Mouse (Mus musculus) heart, embryonic 13.5 days (tissue): ENCODE results near the gene Ksr1. TPM values are rescaled to one million over a fixed set of nuclear protein-coding genes. Genes with fewer than 3 reads are reported as not detected.
A peak's percentile ranks its signal among the peaks of the same experiment; 100 is the strongest.

Experiments used
- ATAC-seq: fragments of 200-750 bp; cut with Nextera tagmentation; 2 replicates; pipeline ENCODE4 v1.8.0; 2017; ENCODE audit warnings: moderate TSS enrichment; ENCODE audit not compliant: insufficient number of reproducible peaks, low FRiP score, low TSS enrichment; ENCODE audit errors: extremely low read depth
- H3K27ac ChIP-seq: fragments of 300-500 bp; sonication (generic); replicated peaks from 2 replicates; pipeline ENCODE4 v1.5.1; 2015; ENCODE audit warnings: moderate library complexity, mild to moderate bottlenecking, inconsistent platforms
- H3K27me3 ChIP-seq: fragments of 300-500 bp; sonication (generic); replicated peaks from 2 replicates; pipeline ENCODE4 v1.6.1; 2015; ENCODE audit warnings: mild to moderate bottlenecking, inconsistent platforms
- H3K36me3 ChIP-seq: fragments of 300-500 bp; sonication (generic); 2 replicates; pipeline ENCODE4 v1.6.1; 2015; ENCODE audit warnings: mild to moderate bottlenecking, inconsistent platforms
- H3K4me1 ChIP-seq: fragments of 300-500 bp; sonication (generic); 2 replicates; pipeline ENCODE4 v1.6.1; 2015; ENCODE audit warnings: inconsistent platforms
- H3K4me2 ChIP-seq: fragments of 300-500 bp; sonication (generic); 2 replicates; pipeline ENCODE4 v1.6.1; 2015; ENCODE audit warnings: inconsistent platforms, mild to moderate bottlenecking, moderate library complexity
- H3K4me3 ChIP-seq: fragments of 300-500 bp; sonication (generic); 2 replicates; pipeline ENCODE4 v1.5.1; 2015; ENCODE audit warnings: moderate library complexity, mild to moderate bottlenecking, inconsistent platforms
- H3K9ac ChIP-seq: fragments of 300-500 bp; sonication (generic); 2 replicates; pipeline ENCODE4 v1.6.1; 2015; ENCODE audit warnings: inconsistent platforms, mild to moderate bottlenecking, moderate library complexity
- H3K9me3 ChIP-seq: fragments of 300-500 bp; sonication (generic); 2 replicates; pipeline ENCODE4 v1.6.1; 2016; ENCODE audit warnings: inconsistent platforms
- WGBS: fragments of 180-500 bp; shearing (Covaris S2); methylation state at CpG from one replicate; pipeline ENCODE4 v1.1.7; 2015; ENCODE audit warnings: mixed read lengths; 5-methylcytosine and 5-hydroxymethylcytosine counted together
- polyA plus RNA-seq: library from polyadenylated mRNA; unstranded; fragments of >200 nt; fragmentation: Nextera tagmentation; extraction: Ambion mirVana; gene quantifications from 2 replicates; pipeline ENCODE4 v1.2.1, GENCODE M21; 2015

Ksr1 gene
- polyA plus RNA-seq, 1 experiment from 2014 or later, result 2.4 TPM

DNA sequence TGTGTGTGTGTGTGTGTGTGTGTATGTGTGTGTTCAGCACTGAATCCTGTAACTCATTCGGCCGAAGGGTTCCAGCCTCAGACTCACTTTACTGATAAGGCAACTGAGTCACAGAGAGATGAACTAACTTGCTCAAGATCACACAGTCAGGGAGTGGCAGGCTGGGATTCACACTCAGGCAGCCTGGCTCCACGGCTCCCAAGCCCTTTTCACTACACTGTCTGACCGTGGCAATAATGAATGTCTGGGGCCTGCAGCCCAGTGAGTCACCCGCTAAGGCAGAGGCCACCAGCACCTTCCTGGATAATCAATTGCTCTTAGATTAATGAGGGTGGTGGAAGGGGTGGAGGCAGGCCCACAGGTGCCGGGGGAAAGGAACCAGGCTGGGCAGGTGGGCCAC lies 41.2 kb downstream of the Ksr1 start:
- WGBS, result 73% methylated on average over 6 of the region's 6 CpGs
- Histone ChIP-seq H3K27me3 (no peaks in the 10 kb centered on the region), H3K4me3 (no peak overlapping the region), H3K4me2 (no peak overlapping the region), H3K9ac (no peak overlapping the region), H3K9me3 (no peaks in the 10 kb centered on the region), H3K36me3 (peaks cover 3% of the 10 kb centered on the region; the same call in 1 of the 2 replicates), H3K4me1 (peaks cover 46% of the 10 kb centered on the region), H3K27ac (no peak overlapping the region)
- ATAC-seq, result no peak

DNA sequence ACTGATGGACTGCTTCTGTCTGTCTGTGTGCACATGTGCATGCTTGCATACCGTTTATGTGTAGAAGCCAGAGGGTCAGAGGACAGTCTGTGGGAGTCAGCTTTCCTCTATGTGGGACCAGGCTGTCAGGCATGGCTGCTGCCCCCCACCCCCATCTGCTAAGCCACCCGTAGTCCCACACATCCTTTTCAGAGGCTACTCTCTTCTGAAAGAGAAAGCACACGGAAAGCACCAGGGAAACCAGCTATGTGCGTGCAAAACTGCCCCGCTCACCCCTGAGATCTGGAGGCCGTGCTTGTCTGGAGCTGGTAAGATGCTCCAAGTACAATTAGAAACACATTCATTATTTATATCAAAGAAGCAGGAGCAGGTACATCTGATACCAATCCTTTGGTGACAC lies 41.7 kb downstream of the Ksr1 start:
- no peak overlapping the region for H3K27ac ChIP-seq
- H3K9ac ChIP-seq, result 0 out of 2 replicates have a peak overlapping the region, but pooled peaks have one; percentile 2
- no peaks in the 10 kb centered on the region for H3K27me3 ChIP-seq
- H3K36me3 ChIP-seq, result peaks cover 3% of the 10 kb centered on the region; the same call in 1 of the 2 replicates
- WGBS, result 84% methylated on average over 6 of the region's 6 CpGs
- no peak overlapping the region for H3K4me2 ChIP-seq
- no peaks in the 10 kb centered on the region for H3K9me3 ChIP-seq
- no peak overlapping the region for H3K4me3 ChIP-seq
- ATAC-seq, result no peak
- peaks cover 45% of the 10 kb centered on the region for H3K4me1 ChIP-seq

DNA sequence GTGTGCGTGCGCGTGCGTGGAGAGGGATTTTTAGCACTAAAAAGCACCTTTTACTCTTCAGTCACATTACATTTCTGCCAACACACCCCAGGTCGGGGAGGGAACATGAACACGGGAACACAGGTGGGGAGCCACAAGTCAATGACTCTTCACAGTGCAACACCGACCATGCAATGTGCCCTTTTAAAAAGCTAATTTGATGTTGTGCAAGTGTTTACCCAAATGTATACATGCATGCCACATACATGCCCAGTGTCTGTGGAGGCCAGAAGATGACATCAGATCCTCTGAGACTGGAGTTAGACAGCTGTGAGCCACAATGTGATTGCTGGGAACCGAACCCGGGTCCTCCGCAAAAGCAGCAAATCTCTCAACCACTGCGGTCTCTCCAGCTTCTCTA lies 42.1 kb downstream of the Ksr1 start:
- H3K9me3 ChIP-seq, result no peaks in the 10 kb centered on the region
- H3K36me3 ChIP-seq, result peaks cover 3% of the 10 kb centered on the region; the same call in 1 of the 2 replicates
- no peak overlapping the region for H3K27ac ChIP-seq
- WGBS, result 91% methylated on average over 11 of the region's 11 CpGs
- no peaks in the 10 kb centered on the region for H3K27me3 ChIP-seq
- H3K4me2 ChIP-seq, result no peak overlapping the region
- no peak overlapping the region for H3K9ac ChIP-seq
- ATAC-seq, result no peak
- peaks cover 45% of the 10 kb centered on the region for H3K4me1 ChIP-seq
- H3K4me3 ChIP-seq, result no peak overlapping the region

DNA sequence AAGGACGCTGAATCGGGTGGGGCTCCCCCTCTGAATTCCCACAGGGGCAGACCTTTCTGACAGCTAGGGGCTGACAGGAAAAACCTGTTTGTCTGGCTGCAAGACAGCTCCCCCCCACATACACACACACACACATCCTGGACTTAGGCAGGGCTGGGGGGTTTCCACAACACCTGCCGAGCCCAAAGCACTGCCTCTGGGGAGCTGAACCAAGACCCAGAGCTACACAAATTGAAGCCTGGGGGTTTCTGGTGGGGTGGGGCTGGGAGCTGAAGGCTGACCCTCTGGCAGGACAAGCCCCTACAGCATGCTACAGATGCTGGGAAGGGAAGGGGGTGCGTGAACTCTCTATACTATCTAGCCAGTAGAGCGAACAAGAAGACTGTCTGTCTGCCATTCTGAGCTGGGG lies 42.7 kb downstream of the Ksr1 start:
- Histone ChIP-seq H3K4me3 (no peak overlapping the region), H3K27ac (no peak overlapping the region), H3K9me3 (no peaks in the 10 kb centered on the region), H3K36me3 (peaks cover 2% of the 10 kb centered on the region; the same call in 1 of the 2 replicates), H3K4me1 (peaks cover 52% of the 10 kb centered on the region), H3K9ac (no peak overlapping the region), H3K4me2 (no peak overlapping the region), H3K27me3 (no peaks in the 10 kb centered on the region)
- ATAC-seq, result no peak
- WGBS, result 59% methylated on average over 5 of the region's 5 CpGs

- no peaks in the 10 kb centered on the region for H3K27me3 ChIP-seq
- WGBS, result 53% methylated on average over 4 of the region's 4 CpGs
- no peak overlapping the region for H3K9ac ChIP-seq
- no peaks in the 10 kb centered on the region for H3K9me3 ChIP-seq
- H3K36me3 ChIP-seq, result no peaks in the 10 kb centered on the region; the same call in 1 of the 2 replicates
- no peak overlapping the region for H3K27ac ChIP-seq
- H3K4me2 ChIP-seq, result no peak overlapping the region
- no peak for ATAC-seq
- no peak overlapping the region for H3K4me3 ChIP-seq
- peaks cover 58% of the 10 kb centered on the region for H3K4me1 ChIP-seq
These were observed 43.9 kb downstream of the Ksr1 start for GRCm38 (mm10) chr11:79102280-79102679.

- no peak for ATAC-seq
- Histone ChIP-seq H3K9me3 (no peaks in the 10 kb centered on the region), H3K27ac (no peak overlapping the region), H3K4me2 (no peak overlapping the region), H3K9ac (no peak overlapping the region), H3K36me3 (no peaks in the 10 kb centered on the region; the same call in 1 of the 2 replicates), H3K27me3 (no peaks in the 10 kb centered on the region), H3K4me1 (peaks cover 59% of the 10 kb centered on the region), H3K4me3 (no peak overlapping the region)
- 85% methylated on average over 6 of the region's 6 CpGs for WGBS
These were observed 44.6 kb downstream of the Ksr1 start for GRCm38 (mm10) chr11:79101568-79101967.

- H3K9ac ChIP-seq, result peak overlapping the region; percentile 8
- no peaks in the 10 kb centered on the region; the same call in 1 of the 2 replicates for H3K36me3 ChIP-seq
- H3K27me3 ChIP-seq, result no peaks in the 10 kb centered on the region
- H3K27ac ChIP-seq, result 0 out of 2 replicates have a peak overlapping the region, but pooled peaks have one; percentile 20
- no peak for ATAC-seq
- no peak overlapping the region for H3K4me3 ChIP-seq
- H3K4me2 ChIP-seq, result no peak overlapping the region
- peaks cover 73% of the 10 kb centered on the region for H3K4me1 ChIP-seq
- 73% methylated on average over 8 of the region's 8 CpGs for WGBS
- no peaks in the 10 kb centered on the region for H3K9me3 ChIP-seq
These were observed 47.2 kb downstream of the Ksr1 start for GRCm38 (mm10) chr11:79099032-79099431.

GRCm38 (mm10) chr11:79097736-79098135 lies 48.5 kb downstream of the Ksr1 start:
- Histone ChIP-seq H3K27me3 (no peaks in the 10 kb centered on the region), H3K4me3 (no peak overlapping the region), H3K4me2 (no peak overlapping the region), H3K27ac (no peak overlapping the region), H3K36me3 (no peaks in the 10 kb centered on the region; the same call in 1 of the 2 replicates), H3K9me3 (no peaks in the 10 kb centered on the region), H3K9ac (no peak overlapping the region), H3K4me1 (peaks cover 76% of the 10 kb centered on the region)
- no peak for ATAC-seq
- 83% methylated on average over 7 of the region's 7 CpGs for WGBS

DNA sequence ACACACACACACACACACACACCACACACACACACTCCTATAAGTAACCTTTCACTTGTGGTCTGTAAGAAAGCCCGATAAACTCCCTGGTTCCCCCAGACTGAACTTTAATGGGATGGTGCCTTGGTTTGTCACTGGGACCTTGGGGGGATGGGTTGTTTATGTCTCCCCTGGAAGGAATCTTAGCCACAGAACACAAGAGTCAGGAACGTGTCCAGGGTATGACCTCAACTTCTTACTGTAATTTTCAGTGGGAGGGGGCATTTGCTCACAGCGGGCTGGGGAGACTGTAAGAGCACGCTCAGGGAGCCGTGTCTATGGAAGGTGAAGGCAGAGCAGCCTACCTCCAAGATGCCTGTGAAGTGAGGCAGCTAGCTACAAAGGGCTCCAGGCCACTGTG lies 49.5 kb downstream of the Ksr1 start:
- 0 out of 2 replicates have a peak overlapping the region, but pooled peaks have one; percentile 96 for H3K27ac ChIP-seq
- no peak overlapping the region for H3K9ac ChIP-seq
- H3K9me3 ChIP-seq, result no peaks in the 10 kb centered on the region
- H3K4me2 ChIP-seq, result no peak overlapping the region
- H3K27me3 ChIP-seq, result no peaks in the 10 kb centered on the region
- ATAC-seq, result no peak
- H3K36me3 ChIP-seq, result no peaks in the 10 kb centered on the region; the same call in 1 of the 2 replicates
- H3K4me3 ChIP-seq, result no peak overlapping the region
- WGBS, result 73% methylated on average over 5 of the region's 5 CpGs
- H3K4me1 ChIP-seq, result peaks cover 79% of the 10 kb centered on the region

DNA sequence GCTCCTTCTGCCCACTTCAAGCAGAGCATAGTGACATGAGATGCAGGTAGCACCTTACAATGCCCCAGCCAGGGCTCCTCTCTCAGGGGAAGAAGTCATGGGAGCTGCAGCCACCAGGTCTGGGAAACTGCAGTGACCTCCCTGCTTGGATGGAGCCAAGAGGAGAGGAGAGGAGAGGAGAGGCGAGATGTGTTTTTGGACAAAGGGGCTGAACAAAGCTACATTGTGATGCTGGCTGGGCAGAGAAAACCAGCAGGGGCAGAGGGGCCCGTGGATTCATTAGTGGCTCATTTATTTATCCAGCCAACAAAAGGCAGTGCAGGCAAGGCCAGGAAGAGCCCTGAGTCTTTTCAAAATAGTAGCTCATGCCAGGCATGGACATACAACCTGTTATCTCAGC lies 50.5 kb downstream of the Ksr1 start:
- ATAC-seq, result no peak
- no peak overlapping the region for H3K4me2 ChIP-seq
- peak overlapping the region; percentile 96 for H3K27ac ChIP-seq
- H3K4me1 ChIP-seq, result peaks cover 81% of the 10 kb centered on the region
- 32% methylated on average over 2 of the region's 2 CpGs for WGBS
- no peak overlapping the region for H3K4me3 ChIP-seq
- H3K36me3 ChIP-seq, result no peaks in the 10 kb centered on the region
- H3K27me3 ChIP-seq, result no peaks in the 10 kb centered on the region
- H3K9me3 ChIP-seq, result no peaks in the 10 kb centered on the region
- peak overlapping the region; percentile 60 for H3K9ac ChIP-seq

DNA sequence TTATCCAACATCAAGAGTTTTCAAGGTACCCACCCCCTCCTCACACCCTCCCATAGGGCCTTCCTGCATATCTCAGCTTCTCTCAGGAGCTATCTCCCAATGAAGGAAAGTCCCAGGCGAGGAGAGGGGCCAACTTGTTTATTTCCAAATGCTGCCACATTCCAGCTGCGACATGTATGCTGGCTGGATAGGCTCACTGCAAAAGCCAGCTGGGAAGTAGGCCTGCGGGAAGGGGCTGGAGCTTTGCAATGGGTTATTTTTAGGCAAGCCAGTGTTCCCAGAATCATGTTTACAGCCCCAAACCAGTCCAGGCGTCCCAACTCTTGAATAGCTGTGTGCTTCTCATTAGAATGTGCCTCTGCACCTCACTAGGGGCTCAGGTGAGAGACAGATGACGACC lies 51.5 kb downstream of the Ksr1 start:
- Histone ChIP-seq H3K9ac (peak overlapping the region; percentile 60), H3K4me1 (peaks cover 85% of the 10 kb centered on the region), H3K27ac (peak overlapping the region; percentile 96), H3K36me3 (no peaks in the 10 kb centered on the region), H3K9me3 (no peaks in the 10 kb centered on the region), H3K4me2 (0 out of 2 replicates have a peak overlapping the region, but pooled peaks have one; percentile 4), H3K4me3 (no peak overlapping the region), H3K27me3 (no peaks in the 10 kb centered on the region)
- peak; percentile 11; the same call in 1 of the 2 replicates for ATAC-seq
- 16% methylated on average over 5 of the region's 5 CpGs for WGBS

- Histone ChIP-seq H3K4me2 (0 out of 2 replicates have a peak overlapping the region, but pooled peaks have one; percentile 4), H3K4me3 (no peak overlapping the region), H3K27ac (peak overlapping the region; percentile 96), H3K9ac (peak overlapping the region; percentile 60; the same call in 1 of the 2 replicates), H3K9me3 (no peaks in the 10 kb centered on the region), H3K27me3 (no peaks in the 10 kb centered on the region), H3K4me1 (peaks cover 86% of the 10 kb centered on the region), H3K36me3 (no peaks in the 10 kb centered on the region)
- ATAC-seq, result no peak
- 58% methylated on average over 10 of the region's 10 CpGs for WGBS
These were observed 52.1 kb downstream of the Ksr1 start for GRCm38 (mm10) chr11:79093986-79094695.
